Mouse (Mus musculus) yolk sac, embryonic 10.5 days (tissue): ENCODE results near the gene Serpinf1.

ENCODE experiments used
- DNase-seq: peaks from one replicate; pipeline ENCODE4 v3.0.0-alpha.2; 2017; ENCODE audit warnings: low spot score

The Serpinf1 gene

DNA sequence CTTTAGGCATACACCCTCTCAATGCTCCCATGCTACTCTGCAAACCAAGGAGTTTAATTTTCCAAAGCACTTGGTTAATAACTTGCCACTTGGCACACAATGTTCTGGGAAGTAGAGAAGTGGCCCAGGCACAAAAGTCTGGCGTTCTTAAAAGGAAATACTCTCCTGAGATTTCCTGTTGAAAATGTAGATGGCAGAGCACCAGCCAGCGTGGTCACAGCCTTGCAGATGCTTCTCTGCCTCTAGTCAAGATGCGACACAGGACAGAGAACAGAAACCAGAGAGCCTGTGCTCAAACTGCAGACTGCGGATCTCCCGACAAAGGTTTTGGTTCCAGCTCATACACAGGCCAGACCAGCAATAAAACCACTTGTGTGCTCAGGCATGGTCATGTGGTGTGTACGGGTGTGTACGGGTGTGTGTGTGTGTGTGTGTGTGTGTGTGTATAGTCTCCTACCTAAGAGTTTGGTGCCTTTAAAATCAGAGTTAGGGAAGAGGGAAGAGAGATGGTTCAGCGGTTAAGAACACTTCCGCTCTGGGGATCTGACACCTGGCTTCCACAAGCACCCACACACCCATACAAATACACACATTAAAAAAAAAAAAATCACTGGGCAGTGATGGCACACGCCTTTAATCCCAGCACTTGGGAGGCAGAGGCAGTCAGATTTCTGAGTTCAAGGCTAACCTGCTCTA lies 32.7 kb upstream of the Serpinf1 start:
- DNase-seq, result no peak

DNA sequence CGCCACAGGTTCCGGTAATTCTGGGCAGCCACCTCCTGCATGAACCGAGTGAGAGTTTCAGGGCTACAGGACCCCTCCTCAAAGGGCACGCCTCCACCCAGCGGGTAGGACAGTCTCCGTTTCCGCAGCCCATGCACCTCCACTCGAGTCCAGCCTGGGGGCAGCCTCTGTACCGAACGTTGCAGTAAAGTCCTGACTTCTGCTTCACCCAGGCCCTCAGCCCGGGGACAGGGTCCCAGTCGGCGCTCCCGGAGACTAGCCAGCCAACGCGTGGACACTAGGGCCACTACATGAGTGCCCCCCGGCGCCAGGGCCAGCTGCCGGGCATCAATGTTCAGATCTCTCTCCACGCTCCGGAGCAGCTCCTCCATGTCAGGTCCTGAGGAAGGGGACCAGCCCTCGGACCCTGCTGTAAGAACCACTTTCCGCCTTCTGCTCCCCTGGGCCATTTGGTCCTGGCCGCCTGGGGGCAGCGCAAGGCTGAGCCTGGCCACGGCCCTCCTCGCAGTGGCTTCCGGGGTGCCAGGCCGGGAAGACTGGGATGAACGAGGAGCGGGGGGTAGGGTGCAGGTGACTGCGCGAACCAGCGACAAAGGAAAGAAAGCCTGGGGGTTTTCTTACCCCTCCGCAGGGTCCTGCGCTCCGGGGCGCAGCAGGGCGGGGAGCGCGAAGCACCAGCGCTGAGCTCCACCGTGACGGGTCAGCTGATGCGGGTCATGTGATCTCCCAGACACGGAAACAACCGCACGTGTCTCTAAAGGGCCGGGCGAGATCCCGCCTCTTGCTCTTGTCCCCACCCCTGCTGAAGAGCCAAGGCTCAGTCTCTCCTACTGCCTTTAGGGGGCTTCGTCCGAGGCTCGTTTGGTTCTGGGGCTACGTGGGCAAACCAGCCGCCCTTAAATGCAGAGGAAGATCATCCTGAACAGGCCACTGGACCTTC lies 31.8 kb upstream of the Serpinf1 start, which contains the start of gene Wdr81:
Wdr81 (minus strand) TSS at position 727 of the 940 bp plus-strand sequence.
- peak; percentile 91 for DNase-seq

DNA sequence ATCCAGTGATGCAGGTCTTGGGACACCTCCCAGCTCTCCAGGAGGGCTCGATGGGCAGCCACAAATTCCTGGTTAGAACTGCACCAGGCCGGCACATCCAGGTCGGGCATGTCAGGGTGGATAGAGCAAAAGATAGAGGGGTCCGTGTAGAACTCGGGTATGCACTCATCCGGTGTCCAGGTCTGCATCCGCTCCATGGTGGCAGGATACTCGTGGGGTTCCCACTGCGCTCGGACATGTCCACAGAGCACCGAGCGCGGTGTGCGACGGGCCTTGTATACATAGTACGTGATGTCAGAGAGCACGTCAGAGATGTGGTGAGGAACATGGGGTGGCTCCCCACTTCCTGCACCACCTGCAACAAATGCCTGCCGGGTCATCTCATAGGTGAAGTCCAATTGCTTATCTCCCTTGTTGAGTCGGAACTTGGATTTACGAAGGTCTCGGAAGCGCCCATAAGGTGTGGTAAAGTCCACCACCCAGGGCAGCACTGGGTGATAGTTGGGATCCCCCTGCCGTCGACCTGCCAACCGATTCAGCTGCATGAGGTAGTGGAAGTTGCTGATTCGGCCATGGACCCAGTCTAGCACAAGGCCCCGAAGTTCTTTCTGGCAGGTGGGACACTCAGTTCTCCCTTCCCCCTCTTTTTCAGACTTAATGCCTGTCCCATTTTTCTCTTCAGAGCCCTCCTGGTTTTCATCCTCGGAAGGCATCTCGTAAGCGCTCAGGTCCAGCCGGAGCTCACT lies 30.5 kb upstream of the Serpinf1 start:
- DNase-seq, result no peak

DNA sequence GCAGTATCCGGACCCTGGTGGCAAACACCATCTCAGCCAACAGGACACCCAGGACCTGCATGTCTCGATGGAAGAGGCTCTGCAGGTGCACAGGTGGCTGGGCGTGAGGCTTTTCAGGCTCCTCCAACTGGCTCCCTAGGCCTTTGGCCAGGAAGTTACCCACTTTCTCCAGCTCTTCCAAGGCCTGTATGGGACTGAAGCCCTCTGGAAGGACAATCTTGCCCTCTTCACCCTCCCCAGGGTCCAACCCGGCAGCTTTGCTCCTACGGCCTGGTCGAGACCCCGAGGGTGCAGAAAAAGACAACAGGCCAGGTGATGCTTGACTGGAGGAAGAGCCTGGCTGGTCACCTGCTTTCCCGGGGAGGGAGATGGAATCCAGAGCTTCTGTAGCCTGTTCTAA lies 29.6 kb upstream of the Serpinf1 start:
- DNase-seq, result no peak

DNA sequence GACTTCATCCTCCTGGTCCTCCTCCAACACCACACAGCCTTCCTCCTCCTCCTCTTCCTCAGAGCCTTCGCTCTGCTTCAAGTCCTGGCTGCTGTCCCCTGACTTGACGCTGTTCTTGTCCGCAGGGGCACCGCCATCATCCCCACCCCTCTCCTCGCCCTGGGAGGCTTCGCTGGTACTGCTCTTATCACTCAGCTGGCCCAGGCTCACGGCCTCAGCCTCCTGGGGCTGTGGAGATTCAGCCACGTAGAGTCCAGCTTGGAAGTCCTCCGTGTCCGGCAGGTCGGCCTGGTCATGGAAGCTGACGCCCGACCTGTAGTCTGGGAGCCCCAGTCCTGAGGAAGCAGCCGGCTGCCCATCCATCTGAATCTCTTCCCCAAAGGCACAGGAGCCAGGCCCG lies 28.4 kb upstream of the Serpinf1 start:
- DNase-seq, result no peak

DNA sequence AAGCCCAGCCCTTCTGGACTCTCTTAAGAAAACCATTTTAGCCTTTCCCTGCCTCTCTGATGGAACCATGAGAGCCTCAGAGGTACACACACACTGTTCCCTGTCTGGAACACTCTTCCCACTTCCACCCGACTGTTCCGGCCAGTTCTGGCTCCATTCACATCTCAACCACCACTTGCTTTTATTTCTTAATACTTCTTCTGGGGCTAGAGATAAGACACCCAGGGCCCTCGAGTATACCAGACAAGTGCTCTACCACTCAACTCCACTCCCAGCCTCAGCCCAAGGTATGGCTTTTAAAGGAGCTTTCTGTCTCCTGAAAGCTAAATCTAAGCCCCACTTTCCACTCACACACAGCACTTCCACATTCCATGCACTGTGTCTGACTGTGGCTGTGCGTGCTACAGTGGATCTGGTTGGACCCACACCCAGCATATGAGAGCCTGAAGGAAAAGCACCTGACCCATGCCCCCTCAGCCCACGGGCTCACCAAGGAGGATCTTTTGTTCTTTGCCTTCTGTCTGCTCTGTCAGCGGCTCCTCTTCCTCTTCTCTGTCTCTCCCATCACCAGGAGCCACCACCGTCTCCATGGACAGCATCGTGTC lies 27.9 kb upstream of the Serpinf1 start:
- DNase-seq, result no peak

DNA sequence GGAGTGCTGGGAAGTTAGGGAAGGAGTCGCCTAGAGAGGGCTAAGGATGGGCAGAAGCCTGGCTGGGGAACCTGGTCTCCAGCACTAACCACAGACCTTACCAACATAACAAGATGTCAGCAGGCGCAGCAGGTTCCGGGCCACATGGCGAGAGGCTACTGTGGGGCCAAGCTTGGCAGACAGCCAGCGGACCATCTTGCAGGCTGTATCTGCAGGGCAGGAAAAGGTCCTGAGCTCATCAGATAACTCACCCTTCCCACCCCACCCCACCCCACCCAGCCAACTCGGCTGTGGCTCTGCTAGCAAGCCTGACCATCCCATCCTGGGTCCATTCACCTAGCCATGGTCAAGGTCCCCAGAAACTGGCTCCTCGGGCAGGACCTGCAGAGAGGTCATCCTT lies 27.2 kb upstream of the Serpinf1 start:
- peak; percentile 65 for DNase-seq

DNA sequence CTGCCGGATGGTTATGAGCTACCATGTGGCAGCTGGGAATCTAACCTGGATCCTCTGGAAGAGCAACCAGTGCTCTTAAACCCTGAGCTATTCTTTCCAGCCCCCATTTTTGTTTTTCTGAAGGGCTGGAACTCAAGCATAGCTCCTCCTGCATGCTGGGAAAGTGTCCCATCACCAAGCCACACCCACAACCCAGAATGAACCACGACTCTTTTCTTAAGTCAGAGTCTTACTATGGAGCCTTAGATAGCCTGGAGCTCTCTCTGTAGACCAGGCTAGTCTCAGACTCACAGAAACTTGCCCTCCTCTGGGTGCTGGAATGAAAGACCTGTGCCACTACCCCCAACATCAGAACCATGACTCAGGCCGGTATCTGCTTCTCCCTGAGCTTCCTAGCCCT lies 26.1 kb upstream of the Serpinf1 start:
- no peak for DNase-seq

DNA sequence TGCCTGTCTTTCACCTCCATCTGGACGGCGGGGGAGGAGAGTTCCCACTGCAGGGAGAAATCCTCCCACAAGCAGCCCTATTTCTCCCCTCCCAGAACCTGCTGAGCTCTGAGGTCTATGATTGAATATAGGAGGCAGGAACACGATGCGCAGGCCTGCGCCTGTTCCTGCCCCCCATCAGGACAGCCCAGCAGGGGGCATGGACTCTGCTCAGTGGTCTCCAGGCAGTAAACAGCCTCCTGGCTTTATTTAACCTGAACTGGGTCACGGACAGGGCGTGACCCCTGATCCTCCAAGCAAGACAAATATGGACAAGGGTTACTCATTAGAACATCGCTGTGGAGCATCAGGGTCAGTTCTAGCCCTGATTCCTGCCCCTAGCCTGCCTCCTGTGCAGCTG lies 21.2 kb upstream of the Serpinf1 start:
- DNase-seq, result peak; percentile 89

DNA sequence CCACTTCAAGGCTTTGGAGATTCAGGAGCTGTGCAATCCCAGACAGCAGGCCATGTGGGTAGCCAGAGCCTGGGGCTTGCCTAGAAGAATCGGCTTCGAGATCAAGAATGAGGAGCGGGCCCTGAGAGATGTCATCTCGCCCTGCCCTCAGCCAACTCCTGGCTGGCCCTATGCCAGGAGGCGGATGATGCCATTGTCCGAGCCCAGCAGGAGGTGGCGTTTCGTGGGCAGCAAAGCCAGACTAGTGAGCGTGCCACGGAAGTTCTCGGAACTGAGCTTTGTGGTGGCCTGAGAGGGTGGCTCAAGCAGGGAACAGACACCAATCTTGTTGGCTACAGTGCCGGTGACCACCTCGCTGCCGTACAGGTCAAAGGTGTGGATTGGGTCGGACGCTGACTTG lies 19.1 kb upstream of the Serpinf1 start:
- DNase-seq, result no peak

DNA sequence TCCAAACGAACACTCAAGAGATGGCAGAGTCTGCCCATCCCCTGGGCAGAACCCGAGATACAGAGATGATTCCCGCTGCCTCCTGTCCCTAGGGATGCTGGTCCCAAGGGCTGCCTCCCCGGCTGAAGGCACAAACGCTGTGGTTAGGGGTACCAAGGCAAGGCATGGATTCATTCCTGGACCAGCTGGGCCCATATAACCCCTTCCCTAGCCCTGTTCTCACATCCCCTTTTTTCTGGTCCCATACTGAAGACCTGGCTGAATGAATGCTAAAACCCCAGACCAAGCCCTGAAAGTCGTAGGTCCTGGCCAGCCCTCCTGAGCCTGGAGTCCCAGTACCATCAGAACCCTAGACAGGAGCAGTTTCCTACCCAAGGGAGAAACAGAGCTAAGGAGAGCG lies 18.5 kb upstream of the Serpinf1 start:
- DNase-seq, result no peak

DNA sequence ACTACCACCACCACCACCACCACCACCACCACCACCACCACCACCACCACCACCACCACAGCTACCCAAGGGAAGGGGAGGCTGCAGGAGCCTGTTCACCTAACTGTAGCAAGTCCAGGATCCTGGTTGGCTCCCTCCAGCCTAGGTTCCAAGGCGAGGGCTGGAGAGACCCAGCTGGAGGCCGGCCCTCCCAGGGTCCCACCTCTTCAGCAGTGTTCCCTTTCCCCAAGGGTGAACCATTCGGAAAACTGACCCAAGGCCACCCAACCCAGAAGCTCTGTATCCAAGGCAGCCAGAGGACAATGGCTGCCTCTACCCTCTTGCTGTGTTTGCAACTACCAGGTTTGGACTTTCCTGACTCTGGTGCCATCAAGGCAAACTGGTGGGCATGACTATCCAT lies 17.4 kb upstream of the Serpinf1 start:
- DNase-seq, result no peak

DNA sequence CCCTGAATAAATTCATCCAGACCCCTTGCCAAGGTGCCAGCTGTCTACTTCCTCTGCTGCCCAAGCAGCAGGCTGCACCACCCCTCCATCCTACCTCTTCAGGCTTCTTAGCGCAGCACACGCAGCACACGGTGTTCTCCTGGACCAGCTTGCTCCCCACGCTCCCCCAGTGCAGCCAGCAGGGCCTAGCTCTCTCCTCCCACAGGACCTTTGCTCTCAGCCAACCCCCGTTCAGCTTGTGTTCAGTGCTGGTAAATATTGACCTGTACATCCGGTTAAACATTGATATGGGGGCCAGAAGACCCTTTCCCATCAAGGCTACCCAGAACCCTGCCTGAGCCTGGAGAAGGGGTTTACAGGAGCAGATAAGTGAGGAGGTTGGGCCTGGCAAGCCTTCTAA lies 16.9 kb upstream of the Serpinf1 start, which contains the start of gene Serpinf2:
Serpinf2 (minus strand) TSS at position 229 of the 400 bp plus-strand sequence.
- DNase-seq, result peak; percentile 85

DNA sequence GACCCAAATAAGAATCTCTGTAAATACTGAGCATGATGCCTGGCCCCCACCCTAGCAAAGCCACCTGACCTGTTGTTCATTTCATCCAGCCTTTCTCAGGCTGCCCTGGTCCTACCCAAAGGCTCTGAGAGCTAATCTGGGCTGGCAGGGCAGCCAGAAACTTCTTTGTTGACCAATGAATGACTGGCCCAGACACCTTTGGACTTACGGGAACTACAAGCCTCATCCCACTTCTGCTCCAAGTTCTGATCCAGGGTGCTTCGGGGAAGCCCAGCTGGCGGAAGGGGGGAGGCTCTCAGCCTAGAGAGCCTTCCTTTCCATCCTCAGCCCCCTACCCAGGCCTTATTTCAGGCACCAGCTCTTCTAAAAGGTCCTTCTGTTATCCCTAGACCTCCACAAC lies 16.3 kb upstream of the Serpinf1 start:
- DNase-seq, result no peak

DNA sequence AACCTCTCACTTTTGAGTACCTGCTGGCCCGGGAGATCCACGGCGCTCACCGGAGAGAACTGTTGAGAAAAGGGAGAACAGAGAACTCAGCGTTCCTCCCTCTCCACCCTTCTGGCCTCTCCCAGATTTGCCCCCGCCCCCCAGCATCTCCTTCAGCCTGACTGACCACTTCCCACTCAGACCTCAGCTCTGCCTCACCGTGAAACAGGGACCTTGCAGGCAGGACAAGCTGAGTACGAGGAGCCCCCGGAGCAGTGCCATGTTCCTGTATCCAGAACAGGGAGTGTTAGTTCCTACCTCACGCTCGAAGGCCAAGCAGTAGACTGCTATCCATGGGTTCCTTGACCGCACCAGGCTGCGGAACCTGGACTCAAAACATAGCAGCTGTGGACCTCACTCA lies 15.7 kb upstream of the Serpinf1 start:
- no peak for DNase-seq

DNA sequence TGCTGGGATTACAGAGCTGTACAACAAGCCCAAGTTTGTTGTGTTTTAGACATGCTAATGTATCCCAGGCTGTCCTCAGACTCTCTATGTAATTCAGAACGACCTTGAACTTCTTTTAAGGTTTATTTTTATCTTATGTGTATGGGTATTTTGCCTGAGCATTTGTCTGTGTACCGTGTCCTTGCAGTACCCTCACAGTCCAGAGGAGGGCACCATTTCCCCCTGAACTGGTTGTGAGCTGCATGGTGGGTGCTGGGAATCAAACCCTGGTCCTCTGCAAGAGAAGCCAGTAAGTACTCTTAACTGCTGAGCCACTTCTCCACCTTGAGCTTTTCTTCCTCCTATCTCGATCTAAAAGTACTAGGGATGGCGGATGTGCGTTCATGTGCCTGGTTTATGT lies 11.6 kb upstream of the Serpinf1 start:
- no peak for DNase-seq

DNA sequence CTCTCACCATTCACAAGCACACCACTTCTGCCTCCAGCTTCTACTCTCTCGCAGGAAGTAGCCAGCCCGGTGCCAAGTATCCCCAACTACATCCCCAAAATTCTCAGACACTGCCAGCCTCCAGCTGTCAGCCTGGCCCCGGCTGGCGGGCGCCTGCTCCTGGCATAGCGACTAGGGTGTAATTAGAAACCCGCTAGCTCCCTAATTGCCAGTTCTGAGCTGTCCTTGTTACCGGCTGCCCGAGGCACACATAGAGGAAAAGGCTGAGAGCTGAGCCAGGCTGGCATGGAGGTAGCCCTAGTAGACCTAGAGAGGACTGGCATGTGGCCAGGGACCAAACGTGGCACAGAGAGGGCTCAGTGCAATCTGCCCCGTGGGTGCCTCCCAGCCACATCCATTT lies 8.8 kb upstream of the Serpinf1 start:
- no peak for DNase-seq

DNA sequence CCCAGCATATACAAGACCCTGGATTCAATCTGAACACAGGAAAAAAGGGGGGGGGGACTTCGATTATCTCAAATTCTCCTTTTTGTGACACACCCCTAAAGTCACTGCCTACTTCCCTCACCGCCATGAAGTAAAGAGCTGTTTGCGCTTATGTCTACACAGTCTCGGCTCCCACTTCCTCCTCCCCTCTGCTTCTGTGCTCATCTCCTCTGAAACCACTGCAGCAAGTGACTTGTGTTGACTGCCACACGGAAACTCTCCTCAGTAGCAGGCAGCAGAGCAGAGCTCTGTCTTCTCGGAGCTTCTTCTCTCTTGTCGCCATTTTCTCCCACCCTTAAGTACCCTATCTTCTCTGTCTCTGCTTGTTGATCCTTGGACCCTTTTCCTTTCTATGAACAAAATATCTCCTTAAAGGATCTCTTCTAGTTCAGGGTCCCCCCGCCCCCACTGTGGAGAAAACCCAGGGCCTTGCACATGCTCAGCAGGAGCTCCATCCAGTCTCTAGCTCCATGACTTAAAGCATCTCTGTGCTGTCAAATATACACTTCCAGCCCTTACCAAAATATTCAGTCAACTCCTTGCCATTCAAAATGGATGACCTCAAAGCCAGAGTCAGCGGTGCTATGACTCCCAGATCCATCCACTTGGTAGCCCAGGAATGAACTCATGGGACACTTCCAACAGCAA lies 6.7 kb upstream of the Serpinf1 start:
- no peak for DNase-seq

DNA sequence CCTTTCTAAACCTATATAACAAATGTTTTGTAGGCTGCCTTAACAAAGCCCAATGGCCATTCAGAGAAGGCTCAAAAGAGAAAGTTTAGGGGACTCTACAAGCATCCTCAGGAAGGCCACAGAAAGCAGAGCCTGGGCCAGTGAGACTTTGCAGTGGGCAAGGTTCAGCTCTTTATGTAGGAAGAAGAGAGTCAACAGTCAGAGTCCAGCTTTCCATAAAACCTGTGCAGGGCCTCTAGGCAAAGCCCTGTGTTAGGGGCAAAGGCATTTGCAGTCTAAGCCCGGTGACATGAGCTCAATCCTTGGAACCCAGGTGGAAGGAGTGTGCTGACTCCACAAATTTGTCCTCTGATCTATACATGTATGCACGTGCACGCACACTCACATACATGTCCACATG lies 2.0 kb upstream of the Serpinf1 start:
- peak; percentile 56 for DNase-seq

DNA sequence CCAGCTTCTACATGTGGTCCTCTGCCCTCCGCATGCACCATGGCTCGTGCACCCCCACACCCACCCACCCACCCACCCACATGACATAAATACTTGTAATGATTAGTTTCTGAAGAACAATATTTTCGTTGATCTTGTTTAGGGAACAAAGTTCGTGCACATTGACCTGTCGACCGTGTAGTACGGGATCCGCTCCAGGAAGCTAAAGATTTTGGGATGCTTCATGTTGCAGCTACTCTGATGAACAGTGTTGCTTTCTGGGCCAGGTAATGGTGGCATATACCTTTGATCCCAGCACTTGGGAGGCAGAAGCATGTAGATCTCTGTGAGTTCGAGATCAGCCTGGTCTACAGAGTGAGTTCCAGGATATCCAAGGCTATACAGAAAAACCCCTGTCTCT lies 1.5 kb upstream of the Serpinf1 start:
- DNase-seq, result no peak

DNA sequence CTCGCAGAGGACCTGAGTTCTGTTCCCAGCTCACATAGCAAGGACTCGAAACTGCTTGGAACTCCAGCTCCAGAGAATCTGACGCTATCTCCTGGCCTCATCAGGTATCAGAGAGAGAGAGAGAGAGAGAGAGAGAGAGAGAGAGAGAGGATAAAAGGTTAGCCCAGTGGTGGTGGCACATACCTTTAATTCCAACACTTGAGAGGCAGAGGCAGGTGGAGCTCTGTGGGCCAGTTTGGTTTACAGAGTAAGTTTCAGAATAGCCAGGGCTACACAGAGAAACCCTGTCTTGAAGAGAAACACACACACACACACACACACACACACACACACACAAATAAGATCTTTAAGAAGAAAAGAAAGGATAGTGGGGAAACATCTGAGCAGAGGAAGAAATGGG lies 590 bp upstream of the Serpinf1 start:
- DNase-seq, result no peak
